Mouse (Mus musculus): Measurements from ENCODE around the gene Serpinb6b. TPM values are rescaled to one million over a fixed set of nuclear protein-coding genes. Genes with fewer than 3 reads are reported as not detected.
"Not testable (repeated sequence)": the region's sequence is repeated elsewhere in the genome, so short reads cannot be mapped to it uniquely, and the experiment has no call there.

Gene Serpinb6b
- 14.7 and 15.7 TPM in 2 replicates for total RNA-seq (2017)

GRCm38 (mm10) chr13:32964989-32965811 is at the start of gene Serpinb6b:
Gene Serpinb6b (plus strand): TSS chr13:32965209.
- ATAC-seq (replicated peaks; ENCODE audit: low read depth, poor library complexity, severe bottlenecking) = peak; percentile 57

DNA sequence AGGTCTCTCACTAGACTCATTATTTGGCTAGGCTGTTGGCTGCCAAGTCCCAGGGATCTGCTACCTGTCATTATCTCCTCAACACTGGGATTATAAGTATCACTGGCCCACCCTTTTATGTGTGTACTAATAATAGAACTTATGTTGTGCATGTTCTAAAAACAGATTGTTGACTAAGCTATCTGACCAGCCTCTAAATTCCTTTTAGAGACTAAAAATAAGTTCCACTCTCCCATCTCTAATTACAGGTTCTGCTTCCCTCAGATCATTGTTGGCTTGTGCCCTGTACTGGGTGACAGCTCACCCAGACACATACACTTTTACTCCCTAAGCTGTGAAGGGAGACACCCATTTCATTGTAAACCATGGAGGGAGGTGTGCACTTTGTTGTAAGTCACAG is 42.4 kb upstream of the Serpinb6b start:
- ATAC-seq (replicated peaks; ENCODE audit: low read depth, poor library complexity, severe bottlenecking) = no peak

GRCm38 (mm10) chr13:32924578-32925360 is 40.2 kb upstream of the Serpinb6b start:
- ATAC-seq (replicated peaks; ENCODE audit: low read depth, poor library complexity, severe bottlenecking) = no peak

- no peak for ATAC-seq (replicated peaks; ENCODE audit: low read depth, poor library complexity, severe bottlenecking)
Measured at GRCm38 (mm10) chr13:32926661-32927060, 38.3 kb upstream of the Serpinb6b start.

- ATAC-seq (replicated peaks; ENCODE audit: low read depth, poor library complexity, severe bottlenecking) = no peak
Measured at GRCm38 (mm10) chr13:32927241-32927640, 37.8 kb upstream of the Serpinb6b start.

- ATAC-seq (replicated peaks; ENCODE audit: low read depth, poor library complexity, severe bottlenecking) = 0 out of 2 replicates have a peak, but pooled peaks have one; percentile 32
Measured at GRCm38 (mm10) chr13:32929107-32929750, 35.8 kb upstream of the Serpinb6b start.

- peak; percentile 89 for ATAC-seq (replicated peaks; ENCODE audit: low read depth, poor library complexity, severe bottlenecking)
Measured at GRCm38 (mm10) chr13:32934706-32935381, 30.2 kb upstream of the Serpinb6b start.

- not testable (repeated sequence) for ATAC-seq (replicated peaks; ENCODE audit: low read depth, poor library complexity, severe bottlenecking)
Measured at GRCm38 (mm10) chr13:32938275-32938674, 26.7 kb upstream of the Serpinb6b start.

GRCm38 (mm10) chr13:32939191-32939590 is 25.8 kb upstream of the Serpinb6b start:
- ATAC-seq (replicated peaks; ENCODE audit: low read depth, poor library complexity, severe bottlenecking) = not testable (repeated sequence)

- ATAC-seq (replicated peaks; ENCODE audit: low read depth, poor library complexity, severe bottlenecking) = no peak
Measured at GRCm38 (mm10) chr13:32956537-32956936, 8.5 kb upstream of the Serpinb6b start.

- ATAC-seq (replicated peaks; ENCODE audit: low read depth, poor library complexity, severe bottlenecking) = no peak
Measured at GRCm38 (mm10) chr13:32957917-32958316, 7.1 kb upstream of the Serpinb6b start.

- not testable (repeated sequence) for ATAC-seq (replicated peaks; ENCODE audit: low read depth, poor library complexity, severe bottlenecking)
Measured at GRCm38 (mm10) chr13:32958521-32958920, 6.5 kb upstream of the Serpinb6b start.

- ATAC-seq (replicated peaks; ENCODE audit: low read depth, poor library complexity, severe bottlenecking) = no peak
Measured at GRCm38 (mm10) chr13:32963990-32964753, 837 bp upstream of the Serpinb6b start.

DNA sequence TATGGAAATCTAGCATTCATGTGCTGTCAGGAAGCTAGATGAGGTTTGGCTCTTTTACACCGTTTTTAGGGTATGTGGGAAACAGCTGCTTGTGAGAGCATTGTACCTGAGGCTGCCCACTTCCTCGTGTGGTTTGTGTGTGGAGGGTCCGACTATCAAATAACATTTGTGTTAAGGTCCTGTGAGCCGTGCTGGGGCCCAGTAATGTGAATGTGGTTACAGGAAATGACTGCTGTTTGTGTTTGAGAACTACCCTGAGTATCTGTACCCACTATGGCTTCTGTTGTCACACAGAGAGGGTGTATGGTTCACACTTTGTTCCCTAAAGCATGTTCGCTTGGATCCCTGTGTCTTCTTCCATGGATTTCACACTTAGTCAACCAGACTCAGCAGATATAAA is 1.1 kb downstream of the Serpinb6b start:
- peak; percentile 51 for ATAC-seq (replicated peaks; ENCODE audit: low read depth, poor library complexity, severe bottlenecking)

- ATAC-seq (replicated peaks; ENCODE audit: low read depth, poor library complexity, severe bottlenecking) = no peak
Measured at GRCm38 (mm10) chr13:32967233-32967632, 2.2 kb downstream of the Serpinb6b start.

GRCm38 (mm10) chr13:32968353-32968984 is 3.5 kb downstream of the Serpinb6b start:
- ATAC-seq (replicated peaks; ENCODE audit: low read depth, poor library complexity, severe bottlenecking) = peak; percentile 41

GRCm38 (mm10) chr13:32968996-32969640 is 4.1 kb downstream of the Serpinb6b start:
- no peak for ATAC-seq (replicated peaks; ENCODE audit: low read depth, poor library complexity, severe bottlenecking)

GRCm38 (mm10) chr13:32969641-32970040 is 4.6 kb downstream of the Serpinb6b start:
- ATAC-seq (replicated peaks; ENCODE audit: low read depth, poor library complexity, severe bottlenecking) = no peak

Data from common myeloid progenitor, adult 5-6 weeks (primary cell).